Mouse (Mus musculus) T-helper 17 cell (primary cell): Measurements from ENCODE around the gene Fscn2.
"Not testable (repeated sequence)": the region's sequence is repeated elsewhere in the genome, so short reads cannot be mapped to it uniquely, and the experiment has no call there.

ENCODE experiments used
- in situ Hi-C, 2 experiments: fragments of 300-600 bp; cut with MboI, MseI; formaldehyde crosslinking; loops; 1 replicate in 1 of 2; 2 replicates in 1 of 2; pipeline ENCODE4 v1.15.1; 2025; ENCODE audit warnings: high pct_unique_total_duplicates in 2 of 2

Fscn2 gene

GRCm38 (mm10) chr11:120346383-120347034 is 14.8 kb upstream of the Fscn2 start:
- in situ Hi-C loops: not testable (repeated sequence)

DNA sequence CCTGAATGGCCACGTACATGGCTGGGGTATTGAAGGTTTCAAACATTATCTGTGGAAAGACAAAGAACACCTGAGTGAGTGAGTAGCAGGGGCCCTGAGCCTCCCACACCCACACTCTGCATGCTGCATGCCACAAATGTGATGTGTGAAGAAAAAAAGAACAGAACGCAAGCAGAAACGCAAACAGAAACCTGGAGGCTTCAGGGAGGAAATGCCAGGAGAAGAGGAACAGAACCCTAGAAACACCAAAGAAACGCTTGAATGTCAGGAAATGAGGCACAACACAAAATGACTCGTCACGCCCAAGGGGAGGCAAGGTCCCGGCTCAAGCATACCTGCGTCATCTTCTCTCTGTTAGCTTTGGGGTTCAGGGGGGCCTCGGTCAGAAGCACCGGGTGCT is 14.0 kb upstream of the Fscn2 start:
- in situ Hi-C loops: no loop called here

DNA sequence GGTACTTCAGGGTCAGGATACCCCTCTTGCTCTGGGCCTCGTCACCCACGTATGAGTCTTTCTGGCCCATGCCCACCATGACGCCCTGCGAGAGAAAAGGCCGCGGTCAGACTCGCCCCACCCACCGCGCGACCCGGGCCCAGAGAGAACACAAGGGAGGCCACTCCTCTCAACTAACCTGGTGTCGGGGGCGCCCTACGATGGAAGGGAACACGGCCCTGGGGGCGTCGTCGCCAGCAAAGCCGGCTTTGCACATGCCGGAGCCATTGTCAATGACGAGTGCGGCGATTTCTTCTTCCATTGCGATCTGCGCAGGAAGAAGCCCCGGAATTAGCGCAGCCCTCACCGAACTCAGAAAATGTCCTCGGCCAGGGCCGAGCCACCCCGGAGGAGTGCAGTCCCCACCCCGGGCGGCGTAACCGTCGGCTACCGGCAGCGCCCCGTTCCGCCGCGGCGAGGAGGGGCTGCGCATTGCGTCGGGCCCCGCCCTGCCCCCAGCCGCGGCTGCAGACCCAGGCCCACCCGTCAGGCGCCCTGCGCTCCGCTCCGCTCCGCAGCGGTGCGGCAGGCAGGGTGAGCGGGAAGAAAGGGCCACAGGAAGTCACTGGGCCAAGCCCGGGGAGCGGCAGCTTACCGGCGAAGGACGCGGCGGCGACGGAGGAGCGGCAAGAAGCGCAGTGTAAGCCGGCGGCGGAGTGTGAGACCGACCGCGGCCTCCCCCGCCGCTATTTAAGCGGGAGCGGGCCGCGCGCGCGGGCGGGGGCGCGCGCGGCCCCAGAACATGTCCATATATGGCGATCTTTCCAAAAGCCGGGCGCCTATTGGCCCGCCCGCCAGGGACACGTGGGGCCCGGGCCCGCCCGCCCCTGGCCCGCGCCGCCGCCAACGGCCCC is 13.3 kb upstream of the Fscn2 start, which contains the start of gene Actg1:
Gene Actg1 (minus strand): TSS at position 752 of the 893 bp plus-strand sequence.
- in situ Hi-C loops: no loop called here

- in situ Hi-C loops: no loop called here
Observed at GRCm38 (mm10) chr11:120348684-120349370, 12.5 kb upstream of the Fscn2 start.

GRCm38 (mm10) chr11:120349371-120349985 is 11.9 kb upstream of the Fscn2 start:
- in situ Hi-C loops: no loop called here

DNA sequence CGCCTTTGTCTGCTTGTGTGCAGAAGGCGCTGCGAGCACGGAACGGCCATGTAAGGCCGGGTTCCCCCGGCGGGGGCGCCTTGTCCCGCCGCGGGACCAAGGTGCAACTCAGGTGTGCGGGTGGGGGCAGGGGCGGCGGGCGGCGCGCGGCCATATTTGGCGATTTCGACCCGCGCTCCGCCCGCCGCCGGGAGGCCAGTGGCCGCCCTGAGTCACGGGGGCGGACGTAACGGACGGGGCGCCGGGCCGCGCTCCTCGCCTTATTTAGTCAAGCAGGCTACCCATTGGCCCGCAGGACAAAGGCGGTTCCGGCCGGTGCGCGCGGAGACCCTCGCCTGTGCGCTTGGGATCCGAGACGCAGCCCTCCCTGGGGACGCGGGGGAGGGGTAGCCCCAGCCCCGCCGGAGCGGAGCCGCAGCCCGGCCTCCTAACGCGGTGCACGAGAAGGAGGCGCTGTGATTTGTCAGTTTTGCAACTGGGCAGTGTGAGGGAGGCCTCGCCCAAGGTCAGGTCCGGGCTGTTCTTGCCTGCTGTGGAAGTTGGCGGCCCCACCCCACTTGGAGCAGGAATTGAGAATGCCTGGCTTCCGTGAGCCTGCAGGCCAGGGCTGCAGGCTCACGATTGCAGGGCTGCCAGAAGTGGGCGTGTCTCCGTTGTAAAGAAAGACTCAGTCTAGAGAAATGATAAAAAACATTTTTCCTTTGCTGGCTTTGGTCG is 11.2 kb upstream of the Fscn2 start:
- in situ Hi-C loops: loop anchor here in 1 of 2 experiments (5.0 kb wide), 1 partner anchor 43 kb away; no protein-coding TSS in a partner anchor

- in situ Hi-C loops: loop anchor here in 1 of 2 experiments (5.0 kb wide), 1 partner anchor 43 kb away; no protein-coding TSS in a partner anchor
Observed at GRCm38 (mm10) chr11:120350711-120351110, 10.6 kb upstream of the Fscn2 start.

GRCm38 (mm10) chr11:120351250-120352092 is 9.9 kb upstream of the Fscn2 start:
- in situ Hi-C loops: loop anchor here in 1 of 2 experiments (5.0 kb wide), 1 partner anchor 44 kb away; no protein-coding TSS in a partner anchor

GRCm38 (mm10) chr11:120352093-120352350 is 9.3 kb upstream of the Fscn2 start:
- in situ Hi-C loops: loop anchor here in 1 of 2 experiments (5.0 kb wide), 1 partner anchor 45 kb away; no protein-coding TSS in a partner anchor

- in situ Hi-C loops: loop anchor here in 1 of 2 experiments (5.0 kb wide), 1 partner anchor 45 kb away; no protein-coding TSS in a partner anchor
Observed at GRCm38 (mm10) chr11:120352571-120353290, 8.6 kb upstream of the Fscn2 start.

DNA sequence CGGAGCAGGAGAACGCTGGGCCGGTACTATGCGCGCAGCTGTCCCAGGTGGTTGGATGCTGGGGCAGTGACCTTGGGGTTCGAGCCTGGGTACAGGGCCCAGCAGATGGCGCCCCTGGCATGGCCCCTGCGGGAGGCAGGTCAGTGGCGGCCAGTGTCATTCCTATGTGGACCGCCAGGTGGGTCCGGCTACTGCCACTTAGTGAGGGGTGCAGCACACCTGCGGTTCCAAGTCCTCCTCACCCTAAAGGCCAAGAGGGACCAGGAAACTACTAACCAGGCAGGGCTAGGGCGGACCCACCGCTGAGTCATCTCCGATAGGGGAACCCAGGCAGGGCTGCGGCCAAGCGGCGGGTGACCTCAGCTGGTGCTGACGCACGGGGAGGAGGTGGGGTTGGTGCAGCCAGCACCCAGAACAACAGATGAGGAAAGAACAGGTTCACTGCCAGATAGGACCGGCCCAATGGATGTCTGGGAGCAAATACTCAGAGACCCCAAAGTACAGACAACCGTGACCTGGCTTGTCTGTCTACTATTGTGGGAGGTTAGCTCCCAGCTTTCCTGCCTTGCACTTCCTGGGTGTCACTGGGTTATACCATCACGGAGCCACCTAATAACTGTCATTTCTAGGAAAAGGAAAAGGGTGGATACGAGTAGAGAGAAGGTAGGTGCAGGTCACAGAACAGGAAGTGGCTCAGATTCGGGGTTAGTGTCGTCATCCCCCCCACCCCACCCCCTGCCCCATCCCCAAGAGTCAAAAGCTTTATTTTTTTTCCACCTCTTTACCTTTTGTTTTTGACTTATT is 7.6 kb upstream of the Fscn2 start:
- in situ Hi-C loops: loop anchor here in 1 of 2 experiments (5.0 kb wide), 1 partner anchor 46 kb away; no protein-coding TSS in a partner anchor

DNA sequence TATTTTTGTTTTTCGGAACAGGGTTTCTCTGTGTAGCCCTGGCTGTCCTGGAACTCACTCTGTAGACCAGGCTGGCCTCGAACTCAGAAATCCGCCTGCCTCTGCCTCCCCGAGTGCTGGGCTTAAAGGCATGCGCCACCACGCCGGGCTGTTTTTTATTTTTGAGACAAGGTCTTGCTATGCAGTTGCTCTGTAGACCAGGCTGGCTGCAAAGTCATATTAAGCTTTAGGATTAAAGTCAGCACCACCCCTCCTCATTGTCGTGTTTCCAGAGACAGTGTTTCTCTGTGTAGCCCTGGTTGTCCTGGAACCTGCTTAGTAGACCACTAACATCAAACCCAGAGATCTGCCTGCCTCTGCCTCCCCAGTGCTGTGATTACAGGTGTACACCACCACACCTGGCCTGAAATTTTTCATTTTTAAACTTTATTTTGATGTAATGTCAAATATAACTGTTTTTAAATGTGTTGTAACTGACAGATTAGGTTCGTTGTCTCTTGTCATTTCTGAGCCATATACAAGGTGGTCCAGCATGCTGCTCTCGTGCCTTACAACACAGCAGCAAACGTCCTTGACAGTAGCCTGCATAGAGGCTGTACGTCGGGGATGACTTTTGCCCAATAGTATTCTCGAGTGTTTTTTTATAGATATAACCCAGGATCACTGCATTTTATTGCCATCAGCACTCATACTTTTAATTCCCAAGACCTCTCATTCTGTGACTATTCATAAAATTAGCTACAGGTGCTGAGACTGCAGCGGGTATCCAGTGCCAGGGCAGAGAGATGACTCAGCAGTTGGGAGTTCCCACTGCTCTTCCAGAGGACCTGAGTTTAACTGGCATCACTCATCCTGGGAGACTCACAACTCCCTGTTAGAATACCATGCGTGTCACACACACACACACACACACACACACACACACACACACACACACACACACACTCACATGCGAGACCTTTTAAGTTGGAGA is 6.7 kb upstream of the Fscn2 start:
- in situ Hi-C loops: loop anchor here in 1 of 2 experiments (5.0 kb wide), 1 partner anchor 47 kb away; no protein-coding TSS in a partner anchor

GRCm38 (mm10) chr11:120355277-120356039 is 5.9 kb upstream of the Fscn2 start:
- in situ Hi-C loops: no loop called here

DNA sequence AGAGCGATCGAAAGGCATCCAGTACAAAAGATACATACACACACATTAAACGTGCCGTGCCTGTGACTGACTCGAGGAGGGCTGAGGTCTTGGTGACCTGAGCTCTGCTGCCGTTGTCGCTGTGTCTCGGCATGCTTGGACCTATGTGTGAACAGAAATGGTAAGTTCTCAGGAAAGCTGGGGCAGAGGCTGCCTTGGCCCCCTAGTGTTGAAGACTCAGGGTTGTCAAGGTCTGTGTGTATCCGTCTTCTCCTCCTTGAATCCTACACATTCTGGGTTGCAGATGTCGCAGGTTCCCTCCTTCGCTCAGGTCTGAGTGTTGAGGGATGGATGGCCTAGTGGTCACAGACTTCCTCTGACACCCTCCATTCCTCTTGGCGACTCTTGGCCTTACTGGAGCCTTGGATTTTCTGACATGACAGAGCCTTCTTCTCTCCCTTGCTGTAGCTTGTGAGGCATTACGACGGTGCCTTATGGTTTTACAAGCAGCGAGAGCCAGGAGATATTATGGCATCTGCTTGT is 5.0 kb upstream of the Fscn2 start:
- in situ Hi-C loops: no loop called here

- in situ Hi-C loops: no loop called here
Observed at GRCm38 (mm10) chr11:120356900-120357299, 4.4 kb upstream of the Fscn2 start.

DNA sequence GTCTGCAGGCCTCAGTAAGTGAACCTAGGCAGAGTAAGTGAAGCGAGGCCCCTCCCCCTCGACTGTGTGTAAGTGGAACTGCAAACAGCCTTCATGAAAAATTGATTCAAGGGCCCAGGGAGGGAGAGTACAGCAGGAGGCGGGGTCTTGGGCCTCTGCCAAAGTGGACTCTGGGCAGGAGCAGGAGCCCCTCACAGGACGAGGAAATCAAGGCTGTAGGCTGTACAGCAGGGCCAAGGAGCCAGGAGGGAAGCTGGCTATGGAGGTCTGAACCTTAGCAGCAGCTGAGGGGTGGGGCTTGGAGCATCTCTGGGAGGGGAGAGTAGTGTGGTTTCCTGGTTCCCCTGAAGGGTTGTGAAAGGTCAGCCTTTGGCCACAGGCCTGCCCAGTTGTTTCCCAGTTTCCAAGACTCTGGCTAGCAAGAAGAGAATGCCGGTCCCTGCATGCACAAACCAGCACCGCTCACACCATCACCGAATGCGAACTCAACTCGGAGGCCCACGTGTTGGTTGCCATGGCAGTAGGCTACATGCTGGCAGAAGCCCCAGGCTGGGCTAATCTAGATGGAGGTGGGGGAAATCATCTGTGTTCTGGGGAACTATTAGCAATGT is 3.4 kb upstream of the Fscn2 start:
- in situ Hi-C loops: no loop called here
